Comparison of ENCODE assay signal across 9 mouse cellular contexts in genomic region chr15:80015211-80015952, GRCm38 (mm10). TPM values are rescaled to one million over a fixed set of nuclear protein-coding genes. Genes with fewer than 3 reads are reported as not detected.
DNase-seq lines count a peak whose midpoint lies in the region; ATAC-seq lines count a peak whose summit lies in the region.
"Had no signal": no experiment of that assay in that cellular context is flagged by ENCODE, and none has a peak within 500 bp of the region (broad histone marks: within the 10 kb centered on the region; RNA-seq: fewer than 3 reads in every experiment).

No protein-coding gene starts in this region.

- H3K4me1 ChIP-seq in heart, embryonic 10.5 days, result peaks cover 57% of the 10 kb centered on the region
- H3K4me1 ChIP-seq in neural tube, embryonic 13.5 days (replicated peaks), result peaks cover 42% of the 10 kb centered on the region
- H3K4me1 ChIP-seq in limb, embryonic 15.5 days, result peaks cover 44% of the 10 kb centered on the region

- no peaks in the 10 kb centered on the region for H3K9me3 ChIP-seq in heart, embryonic 10.5 days
- H3K9me3 ChIP-seq in neural tube, embryonic 13.5 days, result no peaks in the 10 kb centered on the region
- no peaks in the 10 kb centered on the region for H3K9me3 ChIP-seq in limb, embryonic 15.5 days

- peak overlapping the region; percentile 79 for H3K4me3 ChIP-seq in heart, embryonic 10.5 days
- peak overlapping the region; percentile 66 for H3K4me3 ChIP-seq in neural tube, embryonic 13.5 days
- peak overlapping the region; percentile 57 for H3K4me3 ChIP-seq in limb, embryonic 15.5 days

- ATAC-seq in neural tube, embryonic 13.5 days (ENCODE audit: low read depth), result no peak
- ATAC-seq in limb, embryonic 15.5 days (ENCODE audit: insufficient number of reproducible peaks, low FRiP score, low TSS enrichment, low read depth), result no peak

- 0 out of 2 replicates have a peak overlapping the region, but pooled peaks have one; percentile 85 for H3K9ac ChIP-seq in neural tube, embryonic 13.5 days
- 0 out of 2 replicates have a peak overlapping the region, but pooled peaks have one; percentile 0 for H3K9ac ChIP-seq in limb, embryonic 15.5 days

- peak overlapping the region; percentile 91 for H3K4me2 ChIP-seq in neural tube, embryonic 13.5 days
- H3K4me2 ChIP-seq in limb, embryonic 15.5 days, result peak overlapping the region; percentile 96; the same call in 1 of the 2 replicates

- peaks cover 78% of the 10 kb centered on the region for H3K27me3 ChIP-seq in heart, embryonic 10.5 days (ENCODE audit: insufficient read depth, poor library complexity, severe bottlenecking)
- H3K27me3 ChIP-seq in neural tube, embryonic 13.5 days, result peaks cover 77% of the 10 kb centered on the region
- peaks cover 63% of the 10 kb centered on the region for H3K27me3 ChIP-seq in limb, embryonic 15.5 days

- H3K36me3 ChIP-seq in heart, embryonic 10.5 days, result no peaks in the 10 kb centered on the region
- no peaks in the 10 kb centered on the region for H3K36me3 ChIP-seq in neural tube, embryonic 13.5 days
- no peaks in the 10 kb centered on the region for H3K36me3 ChIP-seq in limb, embryonic 15.5 days

- H3K27ac ChIP-seq in heart, embryonic 10.5 days, result peak overlapping the region; percentile 88; the same call in 1 of the 2 replicates
- H3K27ac ChIP-seq in neural tube, embryonic 13.5 days (replicated peaks), result no peak overlapping the region
- H3K27ac ChIP-seq in limb, embryonic 15.5 days, result no peak overlapping the region; the same call in 1 of the 2 replicates

- WGBS in heart, embryonic 10.5 days, result 59% methylated on average over 7 of the region's 7 CpGs
- 50% methylated on average over 7 of the region's 7 CpGs for WGBS in neural tube, embryonic 13.5 days
- WGBS in limb, embryonic 15.5 days, result 66% methylated on average over 7 of the region's 7 CpGs

- no peak for DNase-seq in heart, embryonic 10.5 days (ENCODE audit: low spot score)
- DNase-seq in heart, adult 8-10 months (ENCODE audit: low spot score), result no peak
- DNase-seq in neural tube, embryonic 10.5 days (ENCODE audit: extremely low spot score, low spot score), result no peak
- no peak for DNase-seq in spleen, adult 18-20 months
- no peak for DNase-seq in B cell, adult 2 months
- no peak for DNase-seq in testis, postnatal 10 days (ENCODE audit: low spot score)

RNA-seq across cellular contexts. Expression of gene Pdgfb, which starts 0.6 kb away (rescaled TPM):
- 0.95 and 1.9 TPM in 2 replicates for polyA plus RNA-seq in heart, embryonic 10.5 days (2016; fragmentation: Nextera tagmentation; extraction: Ambion mirVana)
- total RNA-seq in heart, adult 8-10 months (2022), result 10 to 100 TPM; 20.2 to 34.2 (median 28.5) TPM
- polyA plus RNA-seq in neural tube, embryonic 13.5 days (2015; fragmentation: Nextera tagmentation; extraction: Ambion mirVana), result 3.3 TPM in 2 replicates
- 3.1 TPM in 2 replicates for polyA plus RNA-seq in limb, embryonic 15.5 days (2015; fragmentation: Nextera tagmentation; extraction: Ambion mirVana)
- total RNA-seq: CH12.LX had no signal

RNA-seq across cellular contexts. Expression of gene Cbx7, which starts 44.5 kb away (rescaled TPM):
- polyA plus RNA-seq in heart, embryonic 10.5 days (2016; fragmentation: Nextera tagmentation; extraction: Ambion mirVana), result 0.82 and 1.0 TPM in 2 replicates
- 10 to 100 TPM; 18.7 to 28.2 (median 21.1) TPM for total RNA-seq in heart, adult 8-10 months (2022)
- polyA plus RNA-seq in neural tube, embryonic 13.5 days (2015; fragmentation: Nextera tagmentation; extraction: Ambion mirVana), result 3.0 and 3.3 TPM in 2 replicates
- polyA plus RNA-seq in limb, embryonic 15.5 days (2015; fragmentation: Nextera tagmentation; extraction: Ambion mirVana), result 2.4 and 2.8 TPM in 2 replicates
